Mouse (Mus musculus): ENCODE data around the gene Nudt17. TPM values are rescaled to one million over a fixed set of nuclear protein-coding genes. Genes with fewer than 3 reads are reported as not detected.

The Nudt17 gene
- polyA plus RNA-seq, 1 experiment from 2014 or later: 14.1 TPM

GRCm38 (mm10) chr3:96715854-96716253, 7.5 kb upstream of the Nudt17 start:
- H3K27me3 ChIP-seq (ENCODE audit: control insufficient read depth, insufficient read depth, low read length): no peaks in the 10 kb centered on the region
- 91% methylated on average over 2 of the region's 2 CpGs for WGBS
- no peak for DNase-seq
- no peaks in the 10 kb centered on the region for H3K4me1 ChIP-seq (ENCODE audit: control insufficient read depth, insufficient read depth, low read length)
- no peak overlapping the region for H3K4me2 ChIP-seq (ENCODE audit: low read length)
- H3K4me3 ChIP-seq (replicated peaks; ENCODE audit: low read depth, low read length): no peak overlapping the region
- H3K9ac ChIP-seq (replicated peaks; ENCODE audit: low read length): no peak overlapping the region
- no peaks in the 10 kb centered on the region for H3K9me3 ChIP-seq (ENCODE audit: control insufficient read depth, low read length)
- ATAC-seq (ENCODE audit: low FRiP score, low TSS enrichment): no peak
- H3K36me3 ChIP-seq (ENCODE audit: control insufficient read depth, insufficient read depth, low read length): peaks cover 69% of the 10 kb centered on the region
- H3K27ac ChIP-seq (replicated peaks; ENCODE audit: low read depth, low read length): no peak overlapping the region

GRCm38 (mm10) chr3:96714286-96714685, 5.9 kb upstream of the Nudt17 start:
- ATAC-seq (ENCODE audit: low FRiP score, low TSS enrichment): no peak
- peaks cover 79% of the 10 kb centered on the region for H3K36me3 ChIP-seq (ENCODE audit: control insufficient read depth, insufficient read depth, low read length)
- WGBS: 96% methylated on average over 5 of the region's 5 CpGs
- no peaks in the 10 kb centered on the region for H3K27me3 ChIP-seq (ENCODE audit: control insufficient read depth, insufficient read depth, low read length)
- DNase-seq: no peak
- no peak overlapping the region for H3K4me3 ChIP-seq (replicated peaks; ENCODE audit: low read depth, low read length)
- H3K4me1 ChIP-seq (ENCODE audit: control insufficient read depth, insufficient read depth, low read length): no peaks in the 10 kb centered on the region
- no peaks in the 10 kb centered on the region for H3K9me3 ChIP-seq (ENCODE audit: control insufficient read depth, low read length)
- no peak overlapping the region for H3K4me2 ChIP-seq (ENCODE audit: low read length)
- H3K9ac ChIP-seq (replicated peaks; ENCODE audit: low read length): no peak overlapping the region
- no peak overlapping the region for H3K27ac ChIP-seq (replicated peaks; ENCODE audit: low read depth, low read length)

GRCm38 (mm10) chr3:96708684-96709064, 312 bp upstream of the Nudt17 start:
- Histone ChIP-seq H3K9me3 (ENCODE audit: control insufficient read depth, low read length) (no peaks in the 10 kb centered on the region), H3K27ac (replicated peaks; ENCODE audit: low read depth, low read length) (no peak overlapping the region), H3K36me3 (ENCODE audit: control insufficient read depth, insufficient read depth, low read length) (peaks cover 49% of the 10 kb centered on the region), H3K4me2 (ENCODE audit: low read length) (peak overlapping the region; percentile 92), H3K4me1 (ENCODE audit: control insufficient read depth, insufficient read depth, low read length) (0 out of 2 replicates have a peak, but pooled peaks cover 4% of the 10 kb centered on the region), H3K4me3 (replicated peaks; ENCODE audit: low read depth, low read length) (0 out of 2 replicates have a peak overlapping the region, but pooled peaks have one; percentile 42), H3K9ac (replicated peaks; ENCODE audit: low read length) (peak overlapping the region; percentile 64; the same call in 1 of the 2 replicates), H3K27me3 (ENCODE audit: control insufficient read depth, insufficient read depth, low read length) (peaks cover 5% of the 10 kb centered on the region; the same call in 1 of the 2 replicates)
- ATAC-seq (ENCODE audit: low FRiP score, low TSS enrichment): no peak
- DNase-seq: no peak
- 45% methylated on average over 2 of the region's 2 CpGs for WGBS

- no peak for ATAC-seq (ENCODE audit: low FRiP score, low TSS enrichment)
- 0 out of 2 replicates have a peak, but pooled peaks cover 4% of the 10 kb centered on the region for H3K4me1 ChIP-seq (ENCODE audit: control insufficient read depth, insufficient read depth, low read length)
- 75% methylated on average over 7 of the region's 7 CpGs for WGBS
These were observed 1.4 kb downstream of the Nudt17 start for GRCm38 (mm10) chr3:96706984-96707383.

GRCm38 (mm10) chr3:96706217-96706616, 2.1 kb downstream of the Nudt17 start:
- H3K27ac ChIP-seq (replicated peaks; ENCODE audit: low read depth, low read length): no peak overlapping the region
- peaks cover 42% of the 10 kb centered on the region for H3K36me3 ChIP-seq (ENCODE audit: control insufficient read depth, insufficient read depth, low read length)
- no peaks in the 10 kb centered on the region for H3K9me3 ChIP-seq (ENCODE audit: control insufficient read depth, low read length)
- 94% methylated on average over 11 of the region's 11 CpGs for WGBS
- H3K4me2 ChIP-seq (ENCODE audit: low read length): no peak overlapping the region
- ATAC-seq (ENCODE audit: low FRiP score, low TSS enrichment): no peak
- H3K27me3 ChIP-seq (ENCODE audit: control insufficient read depth, insufficient read depth, low read length): peaks cover 5% of the 10 kb centered on the region; the same call in 1 of the 2 replicates
- H3K4me1 ChIP-seq (ENCODE audit: control insufficient read depth, insufficient read depth, low read length): 0 out of 2 replicates have a peak, but pooled peaks cover 4% of the 10 kb centered on the region
- no peak overlapping the region for H3K4me3 ChIP-seq (replicated peaks; ENCODE audit: low read depth, low read length)
- H3K9ac ChIP-seq (replicated peaks; ENCODE audit: low read length): no peak overlapping the region
- no peak for DNase-seq

More at GRCm38 (mm10) chr3:96706984-96707383, 1.4 kb downstream of the Nudt17 start:
- no peaks in the 10 kb centered on the region for H3K9me3 ChIP-seq (ENCODE audit: control insufficient read depth, low read length)
- H3K27ac ChIP-seq (replicated peaks; ENCODE audit: low read depth, low read length): no peak overlapping the region
- DNase-seq: no peak
- H3K4me2 ChIP-seq (ENCODE audit: low read length): no peak overlapping the region
- peaks cover 5% of the 10 kb centered on the region; the same call in 1 of the 2 replicates for H3K27me3 ChIP-seq (ENCODE audit: control insufficient read depth, insufficient read depth, low read length)
- H3K36me3 ChIP-seq (ENCODE audit: control insufficient read depth, insufficient read depth, low read length): peaks cover 43% of the 10 kb centered on the region
- no peak overlapping the region for H3K4me3 ChIP-seq (replicated peaks; ENCODE audit: low read depth, low read length)
- no peak overlapping the region for H3K9ac ChIP-seq (replicated peaks; ENCODE audit: low read length)

- no peaks in the 10 kb centered on the region for H3K9me3 ChIP-seq (ENCODE audit: control insufficient read depth, low read length)
- H3K9ac ChIP-seq (replicated peaks; ENCODE audit: low read length): no peak overlapping the region
- peaks cover 5% of the 10 kb centered on the region; the same call in 1 of the 2 replicates for H3K27me3 ChIP-seq (ENCODE audit: control insufficient read depth, insufficient read depth, low read length)
- 62% methylated on average over 11 of the region's 11 CpGs for WGBS
- H3K27ac ChIP-seq (replicated peaks; ENCODE audit: low read depth, low read length): no peak overlapping the region
- DNase-seq (no peak), ATAC-seq (ENCODE audit: low FRiP score, low TSS enrichment) (no peak)
- H3K36me3 ChIP-seq (ENCODE audit: control insufficient read depth, insufficient read depth, low read length): peaks cover 37% of the 10 kb centered on the region
- no peak overlapping the region for H3K4me3 ChIP-seq (replicated peaks; ENCODE audit: low read depth, low read length)
- H3K4me1 ChIP-seq (ENCODE audit: control insufficient read depth, insufficient read depth, low read length): 0 out of 2 replicates have a peak, but pooled peaks cover 4% of the 10 kb centered on the region
- H3K4me2 ChIP-seq (ENCODE audit: low read length): no peak overlapping the region
These were observed 3.6 kb downstream of the Nudt17 start for GRCm38 (mm10) chr3:96704778-96705177.

GRCm38 (mm10) chr3:96701003-96701402, 7.4 kb downstream of the Nudt17 start:
- Histone ChIP-seq H3K27ac (replicated peaks; ENCODE audit: low read depth, low read length) (no peak overlapping the region), H3K4me2 (ENCODE audit: low read length) (no peak overlapping the region), H3K4me3 (replicated peaks; ENCODE audit: low read depth, low read length) (no peak overlapping the region), H3K36me3 (ENCODE audit: control insufficient read depth, insufficient read depth, low read length) (peaks cover 38% of the 10 kb centered on the region), H3K4me1 (ENCODE audit: control insufficient read depth, insufficient read depth, low read length) (peaks cover 11% of the 10 kb centered on the region), H3K9me3 (ENCODE audit: control insufficient read depth, low read length) (no peaks in the 10 kb centered on the region), H3K27me3 (ENCODE audit: control insufficient read depth, insufficient read depth, low read length) (no peaks in the 10 kb centered on the region), H3K9ac (replicated peaks; ENCODE audit: low read length) (no peak overlapping the region)
- DNase-seq: no peak
- WGBS: 90% methylated on average over 4 of the region's 4 CpGs
- ATAC-seq (ENCODE audit: low FRiP score, low TSS enrichment): no peak

GRCm38 (mm10) chr3:96700376-96700775, 8.0 kb downstream of the Nudt17 start:
- WGBS: 54% methylated on average over 7 of the region's 7 CpGs

GRCm38 (mm10) chr3:96698993-96699690, 9.2 kb downstream of the Nudt17 start:
- Histone ChIP-seq H3K27ac (replicated peaks; ENCODE audit: low read depth, low read length) (no peak overlapping the region), H3K4me3 (replicated peaks; ENCODE audit: low read depth, low read length) (no peak overlapping the region), H3K9me3 (ENCODE audit: control insufficient read depth, low read length) (no peaks in the 10 kb centered on the region), H3K36me3 (ENCODE audit: control insufficient read depth, insufficient read depth, low read length) (peaks cover 33% of the 10 kb centered on the region), H3K9ac (replicated peaks; ENCODE audit: low read length) (no peak overlapping the region), H3K4me1 (ENCODE audit: control insufficient read depth, insufficient read depth, low read length) (peaks cover 11% of the 10 kb centered on the region), H3K27me3 (ENCODE audit: control insufficient read depth, insufficient read depth, low read length) (no peaks in the 10 kb centered on the region), H3K4me2 (ENCODE audit: low read length) (no peak overlapping the region)
- no peak for ATAC-seq (ENCODE audit: low FRiP score, low TSS enrichment)
- DNase-seq: no peak
- 56% methylated on average over 19 of the region's 19 CpGs for WGBS

More at GRCm38 (mm10) chr3:96700376-96700775, 8.0 kb downstream of the Nudt17 start:
- no peak for ATAC-seq (ENCODE audit: low FRiP score, low TSS enrichment)
- Histone ChIP-seq H3K36me3 (ENCODE audit: control insufficient read depth, insufficient read depth, low read length) (peaks cover 38% of the 10 kb centered on the region), H3K4me1 (ENCODE audit: control insufficient read depth, insufficient read depth, low read length) (peaks cover 11% of the 10 kb centered on the region), H3K9me3 (ENCODE audit: control insufficient read depth, low read length) (no peaks in the 10 kb centered on the region), H3K4me3 (replicated peaks; ENCODE audit: low read depth, low read length) (no peak overlapping the region), H3K9ac (replicated peaks; ENCODE audit: low read length) (no peak overlapping the region), H3K4me2 (ENCODE audit: low read length) (no peak overlapping the region), H3K27me3 (ENCODE audit: control insufficient read depth, insufficient read depth, low read length) (no peaks in the 10 kb centered on the region), H3K27ac (replicated peaks; ENCODE audit: low read depth, low read length) (no peak overlapping the region)
- peak; percentile 50 for DNase-seq
